In genomic region chr17:24707801-24708425, GRCm38 (mm10) we compare ENCODE assay signal across 8 mouse cellular contexts. TPM values are rescaled to one million over a fixed set of nuclear protein-coding genes. Genes with fewer than 3 reads are reported as not detected.
DNase-seq lines count a peak whose midpoint lies in the region; ATAC-seq and TF ChIP-seq lines count a peak whose summit lies in the region.

No protein-coding gene starts in this region.

- peak overlapping the region; percentile 79; the same call in 1 of the 2 replicates for H3K9ac ChIP-seq in embryonic facial prominence, embryonic 15.5 days
- peak overlapping the region; percentile 76 for H3K9ac ChIP-seq in limb, embryonic 11.5 days (ENCODE audit: low read length)
- H3K9ac ChIP-seq in neural tube, embryonic 12.5 days: peak overlapping the region; percentile 72

- no peaks in the 10 kb centered on the region; the same call in 1 of the 2 replicates for H3K36me3 ChIP-seq in testis, adult 2 months (ENCODE audit: control insufficient read depth, insufficient read depth, low read length)
- peaks cover 22% of the 10 kb centered on the region for H3K36me3 ChIP-seq in embryonic facial prominence, embryonic 15.5 days
- peaks cover 17% of the 10 kb centered on the region for H3K36me3 ChIP-seq in limb, embryonic 11.5 days (ENCODE audit: control insufficient read depth, insufficient read depth, low read length)
- H3K36me3 ChIP-seq in neural tube, embryonic 12.5 days: peaks cover 17% of the 10 kb centered on the region

- DNase-seq in testis, postnatal 14 days (ENCODE audit: low spot score): no peak
- DNase-seq in limb, embryonic 11.5 days (ENCODE audit: low spot score): no peak
- no peak for DNase-seq in right cerebral cortex, postnatal 25 days
- DNase-seq in left cerebral cortex, adult 9 months (ENCODE audit: low spot score in 2 of 2): no peak
- DNase-seq in gastrocnemius, postnatal 25 days: no peak

- WGBS in embryonic facial prominence, embryonic 15.5 days: 3% methylated on average over 24 of the region's 24 CpGs
- 6% methylated on average over 24 of the region's 24 CpGs for WGBS in limb, embryonic 11.5 days
- 7% methylated on average over 24 of the region's 24 CpGs for WGBS in neural tube, embryonic 12.5 days

- peaks cover 3% of the 10 kb centered on the region for H3K4me1 ChIP-seq in testis, adult 2 months (ENCODE audit: control insufficient read depth, insufficient read depth, low read length)
- H3K4me1 ChIP-seq in embryonic facial prominence, embryonic 15.5 days: peaks cover 17% of the 10 kb centered on the region
- H3K4me1 ChIP-seq in limb, embryonic 11.5 days (ENCODE audit: control insufficient read depth, insufficient read depth, low read length): peaks cover 10% of the 10 kb centered on the region
- peaks cover 20% of the 10 kb centered on the region for H3K4me1 ChIP-seq in neural tube, embryonic 12.5 days

- no peak for TF ChIP-seq POLR2A in testis, adult 2 months (IDR thresholded peaks at IDR 0.05; ENCODE audit: control insufficient read depth, low read depth, low read length)

- H3K4me3 ChIP-seq in testis, adult 2 months (ENCODE audit: control insufficient read depth, low read depth, low read length): peak overlapping the region; percentile 91
- peak overlapping the region; percentile 87 for H3K4me3 ChIP-seq in embryonic facial prominence, embryonic 15.5 days (replicated peaks)
- H3K4me3 ChIP-seq in limb, embryonic 11.5 days (ENCODE audit: low read depth, low read length): peak overlapping the region; percentile 81
- peak overlapping the region; percentile 80 for H3K4me3 ChIP-seq in neural tube, embryonic 12.5 days

- H3K9me3 ChIP-seq in embryonic facial prominence, embryonic 15.5 days (replicated peaks): no peaks in the 10 kb centered on the region
- no peaks in the 10 kb centered on the region for H3K9me3 ChIP-seq in limb, embryonic 11.5 days (ENCODE audit: control insufficient read depth, low read length)
- no peaks in the 10 kb centered on the region for H3K9me3 ChIP-seq in neural tube, embryonic 12.5 days

- no peak for TF ChIP-seq CTCF in testis, adult 2 months (IDR thresholded peaks at IDR 0.05; ENCODE audit: control insufficient read depth, insufficient read depth, insufficient replicate concordance, low read depth, low read length)

- peak overlapping the region; percentile 72 for H3K4me2 ChIP-seq in embryonic facial prominence, embryonic 15.5 days (replicated peaks)
- H3K4me2 ChIP-seq in limb, embryonic 11.5 days (ENCODE audit: low read depth, severe bottlenecking): peak overlapping the region; percentile 80
- peak overlapping the region; percentile 68 for H3K4me2 ChIP-seq in neural tube, embryonic 12.5 days (replicated peaks)

- no peaks in the 10 kb centered on the region for H3K27me3 ChIP-seq in testis, adult 2 months (ENCODE audit: control insufficient read depth, insufficient read depth, low read length)
- H3K27me3 ChIP-seq in embryonic facial prominence, embryonic 15.5 days: no peaks in the 10 kb centered on the region
- no peaks in the 10 kb centered on the region for H3K27me3 ChIP-seq in limb, embryonic 11.5 days (ENCODE audit: control insufficient read depth, insufficient read depth, low read length)
- no peaks in the 10 kb centered on the region for H3K27me3 ChIP-seq in neural tube, embryonic 12.5 days (replicated peaks)

- peak overlapping the region; percentile 63 for H3K27ac ChIP-seq in testis, adult 2 months (ENCODE audit: control insufficient read depth, insufficient read depth, low read depth, low read length)
- peak overlapping the region; percentile 84 for H3K27ac ChIP-seq in embryonic facial prominence, embryonic 15.5 days (replicated peaks)
- H3K27ac ChIP-seq in limb, embryonic 11.5 days (replicated peaks; ENCODE audit: low read depth, low read length): no peak overlapping the region; the same call in 1 of the 2 replicates
- no peak overlapping the region for H3K27ac ChIP-seq in neural tube, embryonic 12.5 days

- no peak for ATAC-seq in embryonic facial prominence, embryonic 15.5 days (ENCODE audit: insufficient number of reproducible peaks, low FRiP score, low TSS enrichment, low read depth)
- no peak for ATAC-seq in limb, embryonic 11.5 days (ENCODE audit: insufficient number of reproducible peaks, low FRiP score, low TSS enrichment, low read depth)
- ATAC-seq in neural tube, embryonic 12.5 days (ENCODE audit: low FRiP score, low read depth): peak; percentile 51; the same call in 1 of the 2 replicates

RNA-seq across cellular contexts. Expression of gene Tbl3, which starts 0.5 kb away (rescaled TPM):
- 85.4 and 89.5 TPM in 2 replicates for polyA plus RNA-seq in testis, adult 2 months (2012; rRNA removed)
- polyA plus RNA-seq in embryonic facial prominence, embryonic 15.5 days (2015; fragmentation: Nextera tagmentation; extraction: Ambion mirVana): 61.3 and 63.4 TPM in 2 replicates
- 120 and 121 TPM in 2 replicates for polyA plus RNA-seq in limb, embryonic 11.5 days (2014; fragmentation: Nextera tagmentation; extraction: Ambion mirVana)
- 91.5 and 95.3 TPM in 2 replicates for polyA plus RNA-seq in neural tube, embryonic 12.5 days (2016; fragmentation: Nextera tagmentation; extraction: Ambion mirVana)
- total RNA-seq in gastrocnemius, postnatal 25 days (2021): 10 to 100 TPM; 14.7 to 15.6 TPM

RNA-seq across cellular contexts. Expression of gene Rnf151, which starts 9.9 kb away (rescaled TPM):
- 1,124 and 1,208 TPM in 2 replicates for polyA plus RNA-seq in testis, adult 2 months (2012; rRNA removed)
- 0.16 and 0.24 TPM in 2 replicates for polyA plus RNA-seq in embryonic facial prominence, embryonic 15.5 days (2015; fragmentation: Nextera tagmentation; extraction: Ambion mirVana)
- 0.16 TPM in 1 of 2 replicates, not detected in the other for polyA plus RNA-seq in limb, embryonic 11.5 days (2014; fragmentation: Nextera tagmentation; extraction: Ambion mirVana)
- polyA plus RNA-seq in neural tube, embryonic 12.5 days (2016; fragmentation: Nextera tagmentation; extraction: Ambion mirVana): not detected in 2 replicates
- total RNA-seq in gastrocnemius, postnatal 25 days (2021): not detected

RNA-seq across cellular contexts. Expression of gene Rps2, which starts 10.0 kb away (rescaled TPM):
- polyA plus RNA-seq in testis, adult 2 months (2012; rRNA removed): 515 and 558 TPM in 2 replicates
- 1,508 and 1,594 TPM in 2 replicates for polyA plus RNA-seq in embryonic facial prominence, embryonic 15.5 days (2015; fragmentation: Nextera tagmentation; extraction: Ambion mirVana)
- 1,548 and 1,633 TPM in 2 replicates for polyA plus RNA-seq in limb, embryonic 11.5 days (2014; fragmentation: Nextera tagmentation; extraction: Ambion mirVana)
- 826 and 871 TPM in 2 replicates for polyA plus RNA-seq in neural tube, embryonic 12.5 days (2016; fragmentation: Nextera tagmentation; extraction: Ambion mirVana)
- total RNA-seq in gastrocnemius, postnatal 25 days (2021): 100 to 1,000 TPM; 564 to 585 TPM

RNA-seq across cellular contexts. Expression of gene Noxo1, which starts 11.9 kb away (rescaled TPM):
- 62.1 and 63.2 TPM in 2 replicates for polyA plus RNA-seq in testis, adult 2 months (2012; rRNA removed)
- polyA plus RNA-seq in embryonic facial prominence, embryonic 15.5 days (2015; fragmentation: Nextera tagmentation; extraction: Ambion mirVana): 3.8 and 5.8 TPM in 2 replicates
- polyA plus RNA-seq in limb, embryonic 11.5 days (2014; fragmentation: Nextera tagmentation; extraction: Ambion mirVana): 1.5 and 1.7 TPM in 2 replicates
- 2.4 and 3.0 TPM in 2 replicates for polyA plus RNA-seq in neural tube, embryonic 12.5 days (2016; fragmentation: Nextera tagmentation; extraction: Ambion mirVana)
- under 1 TPM; 0.59 to 0.61 TPM for total RNA-seq in gastrocnemius, postnatal 25 days (2021)

RNA-seq across cellular contexts. Expression of gene Gfer, which starts 12.0 kb away (rescaled TPM):
- 144 and 150 TPM in 2 replicates for polyA plus RNA-seq in testis, adult 2 months (2012; rRNA removed)
- polyA plus RNA-seq in embryonic facial prominence, embryonic 15.5 days (2015; fragmentation: Nextera tagmentation; extraction: Ambion mirVana): 33.1 and 35.2 TPM in 2 replicates
- 53.0 and 63.3 TPM in 2 replicates for polyA plus RNA-seq in limb, embryonic 11.5 days (2014; fragmentation: Nextera tagmentation; extraction: Ambion mirVana)
- 40.2 and 41.9 TPM in 2 replicates for polyA plus RNA-seq in neural tube, embryonic 12.5 days (2016; fragmentation: Nextera tagmentation; extraction: Ambion mirVana)
- total RNA-seq in gastrocnemius, postnatal 25 days (2021): 10 to 100 TPM; 24.1 to 30.1 TPM

Comparison
In these comparisons a context has a peak if more than half of its experiments do, and no peak if none do; other contexts are left out.
1. H3K27ac ChIP-seq: peak in testis, adult 2 months (single experiment) and embryonic facial prominence, embryonic 15.5 days (single experiment); none in limb, embryonic 11.5 days (single experiment) and neural tube, embryonic 12.5 days (single experiment).
2. RNA of gene Rnf151, which starts 9.9 kb away (polyA plus RNA-seq): 1,124 to 1,208 TPM in testis, adult 2 months; 0.16 to 0.24 TPM in embryonic facial prominence, embryonic 15.5 days, not detected in neural tube, embryonic 12.5 days and 0.16 TPM in limb, embryonic 11.5 days; every median in the first group is over 100 times any median in the second.
3. Peak in every context shown above with its lines, with median percentiles within 50 percentile points of each other: H3K4me3 ChIP-seq, H3K4me2 ChIP-seq and H3K9ac ChIP-seq.